Mouse (Mus musculus) lung, embryonic 14.5 days (tissue): Measurements from ENCODE around the gene Fchsd2. TPM values are rescaled to one million over a fixed set of nuclear protein-coding genes. Genes with fewer than 3 reads are reported as not detected.

Experiments
- ATAC-seq: fragments of 200-750 bp; cut with Nextera tagmentation; 2 replicates; pipeline ENCODE4 v1.8.0; 2017; ENCODE audit warnings: mild to moderate bottlenecking, moderate TSS enrichment, moderate library complexity; ENCODE audit not compliant: insufficient read depth
- DNase-seq: peaks from one replicate; pipeline ENCODE4 v3.0.0-alpha.2; 2015
- H3K27ac ChIP-seq: fragments of 300-500 bp; sonication (generic); 2 replicates; pipeline ENCODE4 v1.5.1; 2014; ENCODE audit warnings: low read depth, mild to moderate bottlenecking, moderate library complexity
- H3K27me3 ChIP-seq: fragments of 300-500 bp; sonication (generic); 2 replicates; pipeline ENCODE4 v1.6.1; 2014; ENCODE audit warnings: low read length, control low read depth; ENCODE audit not compliant: insufficient read depth
- H3K36me3 ChIP-seq: fragments of 300-500 bp; sonication (generic); 2 replicates; pipeline ENCODE4 v1.6.1; 2014; ENCODE audit warnings: control low read depth; ENCODE audit not compliant: insufficient read depth
- H3K4me1 ChIP-seq: fragments of 300-500 bp; sonication (generic); 2 replicates; pipeline ENCODE4 v1.6.1; 2014; ENCODE audit warnings: antibody characterized with exemption, control low read depth; ENCODE audit not compliant: insufficient read depth
- H3K4me2 ChIP-seq: fragments of 300-500 bp; sonication (generic); 2 replicates; pipeline ENCODE4 v1.6.1; 2014; ENCODE audit warnings: mild to moderate bottlenecking
- H3K4me3 ChIP-seq: fragments of 300-500 bp; sonication (generic); 2 replicates; pipeline ENCODE4 v1.5.1; 2014; ENCODE audit warnings: low read depth, low read length
- H3K9ac ChIP-seq: fragments of 300-500 bp; sonication (generic); 2 replicates; pipeline ENCODE4 v1.6.1; 2014
- H3K9me3 ChIP-seq: fragments of 300-500 bp; sonication (generic); 2 replicates; pipeline ENCODE4 v1.6.1; 2016; ENCODE audit warnings: low read depth, low read length, control low read depth
- CTCF ChIP-seq: IDR thresholded peaks from 2 replicates; pipeline ENCODE4 v1.5.1; 2016; ENCODE audit warnings: antibody characterized with exemption, low read depth
- WGBS: fragments of 180-500 bp; shearing (Covaris S2); extraction: QIAGEN DNeasy Blood & Tissue Kit; methylation state at CpG from one replicate; pipeline ENCODE4 v1.1.7; 2014; 5-methylcytosine and 5-hydroxymethylcytosine counted together
- polyA plus RNA-seq: library from polyadenylated mRNA; unstranded; fragments of >200 nt; fragmentation: Nextera tagmentation; extraction: Ambion mirVana; gene quantifications from 2 replicates; pipeline ENCODE4 v1.2.1, GENCODE M21; 2014

Fchsd2 gene
- polyA plus RNA-seq, 1 experiment from 2014 or later: 23.8 TPM

DNA sequence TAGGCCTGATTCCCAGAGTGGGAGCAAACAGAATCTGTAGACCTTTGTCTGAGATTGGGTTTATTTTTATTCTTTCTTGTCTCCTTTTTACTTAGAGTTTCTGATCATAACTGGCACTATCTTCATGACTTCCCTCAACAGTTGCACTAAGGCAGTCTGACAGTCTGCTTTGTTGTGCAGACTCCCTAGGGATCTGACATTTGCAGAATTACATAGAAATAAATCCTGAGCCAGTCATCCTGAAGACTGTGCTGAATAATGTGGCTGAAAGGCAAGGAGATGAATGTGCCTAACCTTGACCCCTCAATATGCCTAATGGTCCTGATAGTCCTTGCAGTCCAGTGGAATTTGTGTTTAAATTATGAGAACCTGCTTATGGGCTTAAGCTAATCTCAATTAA, 170.8 kb downstream of the Fchsd2 start:
- DNase-seq (no peak), ATAC-seq (no peak)
- no peak overlapping the region for H3K4me3 ChIP-seq
- H3K27ac ChIP-seq: no peak overlapping the region
- no peaks in the 10 kb centered on the region for H3K9me3 ChIP-seq
- H3K4me2 ChIP-seq: no peak overlapping the region
- TF ChIP-seq CTCF: no peak
- no peaks in the 10 kb centered on the region for H3K4me1 ChIP-seq
- peaks cover 23% of the 10 kb centered on the region for H3K36me3 ChIP-seq
- H3K9ac ChIP-seq: no peak overlapping the region
- H3K27me3 ChIP-seq: no peaks in the 10 kb centered on the region

DNA sequence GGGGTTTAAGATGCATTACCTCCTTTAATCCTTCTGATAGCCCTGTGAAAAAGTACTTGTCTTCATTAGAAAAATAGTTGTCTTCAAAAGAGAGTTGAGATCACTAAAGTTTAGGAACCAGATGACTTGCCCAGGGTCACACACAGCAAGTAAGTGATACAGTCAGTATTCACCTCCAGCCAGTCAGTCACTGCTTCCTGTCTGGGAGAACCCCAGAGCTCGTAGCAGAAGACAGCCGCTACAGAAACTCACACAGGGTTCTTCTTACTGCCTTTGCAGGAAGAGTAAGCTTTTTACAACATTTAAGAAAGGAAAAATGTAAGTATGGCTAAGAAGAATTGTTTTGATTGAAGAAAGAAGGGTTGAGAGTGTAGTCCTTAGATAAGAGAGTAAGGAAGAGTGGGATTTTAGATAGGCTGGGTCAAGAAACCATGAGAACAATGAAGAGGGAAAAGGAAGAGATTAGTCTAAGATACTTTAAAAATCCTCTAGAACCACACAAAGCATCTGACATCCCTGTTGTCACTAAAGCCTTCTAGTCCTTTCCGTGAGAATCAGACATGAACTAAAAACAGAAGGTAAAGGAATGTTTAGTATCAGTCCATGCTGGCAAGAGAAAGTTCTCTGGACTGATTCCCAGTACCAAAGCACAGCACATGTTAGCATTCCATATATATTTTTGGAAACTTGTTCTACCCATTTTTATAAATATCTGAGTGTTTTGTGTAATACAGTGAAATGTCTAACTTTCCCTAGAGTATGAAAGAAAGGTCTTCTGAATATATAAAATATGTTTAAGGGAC, 175.0 kb downstream of the Fchsd2 start:
- Histone ChIP-seq H3K27me3 (no peaks in the 10 kb centered on the region), H3K9me3 (no peaks in the 10 kb centered on the region), H3K9ac (no peak overlapping the region), H3K4me2 (no peak overlapping the region), H3K4me3 (no peak overlapping the region), H3K4me1 (no peaks in the 10 kb centered on the region), H3K27ac (peak overlapping the region; percentile 79), H3K36me3 (peaks cover 18% of the 10 kb centered on the region)
- peak; percentile 50 for DNase-seq
- ATAC-seq: no peak
- WGBS: 45% methylated on average over 3 of the region's 3 CpGs
- TF ChIP-seq CTCF: no peak

- DNase-seq (peak; percentile 14), ATAC-seq (no peak)
- Histone ChIP-seq H3K4me1 (no peaks in the 10 kb centered on the region), H3K27ac (no peak overlapping the region), H3K9me3 (no peaks in the 10 kb centered on the region), H3K36me3 (peaks cover 41% of the 10 kb centered on the region), H3K4me3 (no peak overlapping the region), H3K27me3 (no peaks in the 10 kb centered on the region), H3K9ac (no peak overlapping the region), H3K4me2 (no peak overlapping the region)
- 67% methylated on average over 1 of the region's 1 CpGs for WGBS
- no peak for TF ChIP-seq CTCF
These were observed 178.9 kb downstream of the Fchsd2 start for GRCm38 (mm10) chr7:101271602-101272001.

- Histone ChIP-seq H3K4me1 (no peaks in the 10 kb centered on the region), H3K27me3 (no peaks in the 10 kb centered on the region), H3K9ac (no peak overlapping the region), H3K27ac (no peak overlapping the region), H3K36me3 (peaks cover 46% of the 10 kb centered on the region), H3K4me3 (no peak overlapping the region), H3K4me2 (no peak overlapping the region), H3K9me3 (no peaks in the 10 kb centered on the region)
- no peak for ATAC-seq
- 80% methylated on average over 8 of the region's 8 CpGs for WGBS
- TF ChIP-seq CTCF: no peak
- DNase-seq: no peak
These were observed 179.9 kb downstream of the Fchsd2 start for GRCm38 (mm10) chr7:101272466-101273160.

- Histone ChIP-seq H3K4me2 (no peak overlapping the region), H3K9ac (no peak overlapping the region), H3K36me3 (peaks cover 69% of the 10 kb centered on the region), H3K4me1 (no peaks in the 10 kb centered on the region), H3K27ac (no peak overlapping the region), H3K9me3 (no peaks in the 10 kb centered on the region), H3K4me3 (no peak overlapping the region), H3K27me3 (no peaks in the 10 kb centered on the region)
- DNase-seq (no peak), ATAC-seq (no peak)
- 86% methylated on average over 3 of the region's 3 CpGs for WGBS
- no peak for TF ChIP-seq CTCF
These were observed 190.1 kb downstream of the Fchsd2 start for GRCm38 (mm10) chr7:101282721-101283120.

GRCm38 (mm10) chr7:101284504-101284903, 191.8 kb downstream of the Fchsd2 start:
- TF ChIP-seq CTCF: no peak
- peaks cover 58% of the 10 kb centered on the region for H3K36me3 ChIP-seq
- H3K27me3 ChIP-seq: no peaks in the 10 kb centered on the region
- WGBS: 81% methylated on average over 1 of the region's 1 CpGs
- no peaks in the 10 kb centered on the region for H3K9me3 ChIP-seq
- no peaks in the 10 kb centered on the region for H3K4me1 ChIP-seq
- H3K9ac ChIP-seq: no peak overlapping the region
- DNase-seq (no peak), ATAC-seq (no peak)
- no peak overlapping the region for H3K4me3 ChIP-seq
- no peak overlapping the region for H3K27ac ChIP-seq
- H3K4me2 ChIP-seq: no peak overlapping the region

DNA sequence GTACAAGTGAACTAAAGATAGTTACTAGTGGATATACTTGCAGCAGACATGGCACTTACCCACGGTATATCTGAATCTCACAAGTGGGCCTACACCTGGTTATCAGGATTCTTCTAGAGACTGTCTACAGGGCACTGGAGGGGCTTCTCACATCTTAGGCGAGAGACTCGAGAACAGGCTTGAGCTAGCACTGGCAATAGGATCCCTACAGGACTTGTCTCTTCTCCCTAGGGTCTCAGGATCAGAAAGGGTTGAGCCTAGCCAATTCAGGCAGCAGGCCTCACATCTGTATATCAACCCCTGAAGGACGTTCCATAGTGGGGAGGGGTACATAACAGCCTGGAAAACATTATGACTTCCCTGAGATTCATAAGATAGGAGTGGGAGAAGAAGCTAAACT, 194.2 kb downstream of the Fchsd2 start:
- DNase-seq: no peak
- no peaks in the 10 kb centered on the region for H3K4me1 ChIP-seq
- H3K27me3 ChIP-seq: no peaks in the 10 kb centered on the region
- H3K4me3 ChIP-seq: no peak overlapping the region
- ATAC-seq: no peak
- H3K9me3 ChIP-seq: no peaks in the 10 kb centered on the region
- no peak for TF ChIP-seq CTCF
- H3K9ac ChIP-seq: no peak overlapping the region
- 78% methylated on average over 4 of the region's 4 CpGs for WGBS
- H3K27ac ChIP-seq: no peak overlapping the region
- no peak overlapping the region for H3K4me2 ChIP-seq
- peaks cover 62% of the 10 kb centered on the region for H3K36me3 ChIP-seq
